Mouse (Mus musculus): ENCODE measurements around the gene Fbxo36. TPM values are rescaled to one million over a fixed set of nuclear protein-coding genes. Genes with fewer than 3 reads are reported as not detected.

Gene Fbxo36
- polyA plus RNA-seq, 1 experiment = 0.09 TPM

GRCm38 (mm10) chr1:84891746-84892145 is 52.1 kb downstream of the Fbxo36 start:
- TF ChIP-seq TAL1 (IDR thresholded peaks at IDR 0.05; ENCODE audit: low read length) = no peak
- TF ChIP-seq GATA1 (IDR thresholded peaks at IDR 0.05; ENCODE audit: low read length) = no peak
- Histone ChIP-seq H3K27me3 (ENCODE audit: control insufficient read depth) (no peaks in the 10 kb centered on the region), H3K36me3 (ENCODE audit: control insufficient read depth) (no peaks in the 10 kb centered on the region), H3K4me3 (replicated peaks) (no peak overlapping the region), H3K4me1 (ENCODE audit: control insufficient read depth) (no peaks in the 10 kb centered on the region), H3K9me3 (ENCODE audit: control insufficient read depth, low read length) (no peaks in the 10 kb centered on the region)

GRCm38 (mm10) chr1:84897364-84897763 is 57.7 kb downstream of the Fbxo36 start:
- TF ChIP-seq GATA1 (IDR thresholded peaks at IDR 0.05; ENCODE audit: low read length) (no peak), TAL1 (IDR thresholded peaks at IDR 0.05; ENCODE audit: low read length) (no peak)
- H3K36me3 ChIP-seq (ENCODE audit: control insufficient read depth) = no peaks in the 10 kb centered on the region

GRCm38 (mm10) chr1:84899156-84899555 is 59.5 kb downstream of the Fbxo36 start:
- TF ChIP-seq TAL1 (IDR thresholded peaks at IDR 0.05; ENCODE audit: low read length) (no peak), GATA1 (IDR thresholded peaks at IDR 0.05; ENCODE audit: low read length) (no peak)
- H3K9me3 ChIP-seq (ENCODE audit: control insufficient read depth, low read length) = no peaks in the 10 kb centered on the region
- H3K36me3 ChIP-seq (ENCODE audit: control insufficient read depth) = no peaks in the 10 kb centered on the region
- H3K4me1 ChIP-seq (ENCODE audit: control insufficient read depth) = no peaks in the 10 kb centered on the region
- H3K4me3 ChIP-seq (replicated peaks) = no peak overlapping the region
- H3K27me3 ChIP-seq (ENCODE audit: control insufficient read depth) = no peaks in the 10 kb centered on the region

More at GRCm38 (mm10) chr1:84897364-84897763, 57.7 kb downstream of the Fbxo36 start:
- Histone ChIP-seq H3K4me3 (replicated peaks) (no peak overlapping the region), H3K4me1 (ENCODE audit: control insufficient read depth) (no peaks in the 10 kb centered on the region), H3K9me3 (ENCODE audit: control insufficient read depth, low read length) (no peaks in the 10 kb centered on the region), H3K27me3 (ENCODE audit: control insufficient read depth) (no peaks in the 10 kb centered on the region)

- Histone ChIP-seq H3K36me3 (ENCODE audit: control insufficient read depth) (no peaks in the 10 kb centered on the region), H3K27me3 (ENCODE audit: control insufficient read depth) (no peaks in the 10 kb centered on the region), H3K4me3 (replicated peaks) (no peak overlapping the region), H3K9me3 (ENCODE audit: control insufficient read depth, low read length) (no peaks in the 10 kb centered on the region), H3K4me1 (ENCODE audit: control insufficient read depth) (no peaks in the 10 kb centered on the region)
- TF ChIP-seq GATA1 (IDR thresholded peaks at IDR 0.05; ENCODE audit: low read length) (no peak), TAL1 (IDR thresholded peaks at IDR 0.05; ENCODE audit: low read length) (no peak)
Observed at GRCm38 (mm10) chr1:84904467-84904866, 64.8 kb downstream of the Fbxo36 start.

- TF ChIP-seq GATA1 (IDR thresholded peaks at IDR 0.05; ENCODE audit: low read length) (no peak), TAL1 (IDR thresholded peaks at IDR 0.05; ENCODE audit: low read length) (no peak)
- H3K4me3 ChIP-seq (replicated peaks) = no peak overlapping the region
- no peaks in the 10 kb centered on the region; the same call in 1 of the 2 replicates for H3K9me3 ChIP-seq (ENCODE audit: control insufficient read depth, low read length)
- no peaks in the 10 kb centered on the region for H3K4me1 ChIP-seq (ENCODE audit: control insufficient read depth)
- H3K27me3 ChIP-seq (ENCODE audit: control insufficient read depth) = no peaks in the 10 kb centered on the region
- H3K36me3 ChIP-seq (ENCODE audit: control insufficient read depth) = no peaks in the 10 kb centered on the region
Observed at GRCm38 (mm10) chr1:84910177-84910804, 70.7 kb downstream of the Fbxo36 start.

GRCm38 (mm10) chr1:84912571-84912970 is 72.9 kb downstream of the Fbxo36 start:
- Histone ChIP-seq H3K9me3 (ENCODE audit: control insufficient read depth, low read length) (no peaks in the 10 kb centered on the region; the same call in 1 of the 2 replicates), H3K27me3 (ENCODE audit: control insufficient read depth) (no peaks in the 10 kb centered on the region), H3K4me1 (ENCODE audit: control insufficient read depth) (no peaks in the 10 kb centered on the region), H3K4me3 (replicated peaks) (no peak overlapping the region), H3K36me3 (ENCODE audit: control insufficient read depth) (no peaks in the 10 kb centered on the region)
- no peak for TF ChIP-seq GATA1 (IDR thresholded peaks at IDR 0.05; ENCODE audit: low read length)
- TF ChIP-seq TAL1 (IDR thresholded peaks at IDR 0.05; ENCODE audit: low read length) = no peak

- Histone ChIP-seq H3K4me1 (ENCODE audit: control insufficient read depth) (no peaks in the 10 kb centered on the region), H3K27me3 (ENCODE audit: control insufficient read depth) (no peaks in the 10 kb centered on the region), H3K4me3 (replicated peaks) (no peak overlapping the region), H3K36me3 (ENCODE audit: control insufficient read depth) (no peaks in the 10 kb centered on the region), H3K9me3 (ENCODE audit: control insufficient read depth, low read length) (no peaks in the 10 kb centered on the region; the same call in 1 of the 2 replicates)
- TF ChIP-seq GATA1 (IDR thresholded peaks at IDR 0.05; ENCODE audit: low read length) (no peak), TAL1 (IDR thresholded peaks at IDR 0.05; ENCODE audit: low read length) (no peak)
Observed at GRCm38 (mm10) chr1:84915010-84915409, 75.4 kb downstream of the Fbxo36 start.

GRCm38 (mm10) chr1:84918865-84919264 is 79.2 kb downstream of the Fbxo36 start:
- no peaks in the 10 kb centered on the region for H3K27me3 ChIP-seq (ENCODE audit: control insufficient read depth)
- no peak overlapping the region for H3K4me3 ChIP-seq (replicated peaks)
- no peak for TF ChIP-seq GATA1 (IDR thresholded peaks at IDR 0.05; ENCODE audit: low read length)
- TF ChIP-seq TAL1 (IDR thresholded peaks at IDR 0.05; ENCODE audit: low read length) = no peak
- no peaks in the 10 kb centered on the region for H3K9me3 ChIP-seq (ENCODE audit: control insufficient read depth, low read length)
- H3K36me3 ChIP-seq (ENCODE audit: control insufficient read depth) = no peaks in the 10 kb centered on the region
- H3K4me1 ChIP-seq (ENCODE audit: control insufficient read depth) = peaks cover 4% of the 10 kb centered on the region

GRCm38 (mm10) chr1:84923432-84923831 is 83.8 kb downstream of the Fbxo36 start:
- no peaks in the 10 kb centered on the region for H3K36me3 ChIP-seq (ENCODE audit: control insufficient read depth)
- peaks cover 4% of the 10 kb centered on the region for H3K4me1 ChIP-seq (ENCODE audit: control insufficient read depth)
- TF ChIP-seq TAL1 (IDR thresholded peaks at IDR 0.05; ENCODE audit: low read length) (no peak), GATA1 (IDR thresholded peaks at IDR 0.05; ENCODE audit: low read length) (no peak)
- H3K4me3 ChIP-seq (replicated peaks) = no peak overlapping the region
- H3K9me3 ChIP-seq (ENCODE audit: control insufficient read depth, low read length) = no peaks in the 10 kb centered on the region
- no peaks in the 10 kb centered on the region for H3K27me3 ChIP-seq (ENCODE audit: control insufficient read depth)

- TF ChIP-seq GATA1 (IDR thresholded peaks at IDR 0.05; ENCODE audit: low read length) (no peak), TAL1 (IDR thresholded peaks at IDR 0.05; ENCODE audit: low read length) (no peak)
- Histone ChIP-seq H3K27me3 (ENCODE audit: control insufficient read depth) (no peaks in the 10 kb centered on the region), H3K4me3 (replicated peaks) (no peak overlapping the region), H3K4me1 (ENCODE audit: control insufficient read depth) (peaks cover 4% of the 10 kb centered on the region), H3K36me3 (ENCODE audit: control insufficient read depth) (no peaks in the 10 kb centered on the region), H3K9me3 (ENCODE audit: control insufficient read depth, low read length) (no peaks in the 10 kb centered on the region)
Observed at GRCm38 (mm10) chr1:84924134-84924533, 84.5 kb downstream of the Fbxo36 start.

Measured in erythroblast, embryonic 14.5 days (primary cell).